Mouse (Mus musculus) E14TG2a.4 (cell line): ENCODE measurements at regions not wholly inside any gene's neighbourhood (a gene's known extent, or its start where the extent isn't known, plus 50 kb on each side); places are given as distances from the start of the nearest gene placed in this dataset.
"Not testable (repeated sequence)": the region's sequence is repeated elsewhere in the genome, so short reads cannot be mapped to it uniquely, and the experiment has no call there.

ENCODE experiments used
- H3K27me3 ChIP-seq: 2 replicates; pipeline ENCODE4 v1.6.1; 2014; ENCODE audit warnings: low read length, control low read depth; ENCODE audit not compliant: insufficient read depth
- H3K36me3 ChIP-seq: 2 replicates; pipeline ENCODE4 v1.6.1; 2014; ENCODE audit warnings: low read length, control low read depth; ENCODE audit not compliant: insufficient read depth
- H3K4me1 ChIP-seq: replicated peaks from 2 replicates; pipeline ENCODE4 v1.6.1; 2014; ENCODE audit warnings: low read depth, low read length, control low read depth
- H3K4me3 ChIP-seq: replicated peaks from 2 replicates; pipeline ENCODE4 v1.5.1; 2014; ENCODE audit warnings: mild to moderate bottlenecking, low read length
- H3K9me3 ChIP-seq: 2 replicates; pipeline ENCODE4 v1.6.1; 2014; ENCODE audit warnings: low read length, control low read depth
- CTCF ChIP-seq: conservative IDR thresholded peaks from 2 replicates; pipeline ENCODE4 v1.5.1; 2014; ENCODE audit warnings: low read length
- NANOG ChIP-seq: IDR thresholded peaks from 2 replicates; pipeline ENCODE4 v1.6.1; 2014; ENCODE audit warnings: borderline replicate concordance, low read length, mixed read lengths
- POU5F1 ChIP-seq: IDR thresholded peaks from 2 replicates; pipeline ENCODE4 v1.6.1; 2014; ENCODE audit warnings: low read length, borderline replicate concordance

DNA sequence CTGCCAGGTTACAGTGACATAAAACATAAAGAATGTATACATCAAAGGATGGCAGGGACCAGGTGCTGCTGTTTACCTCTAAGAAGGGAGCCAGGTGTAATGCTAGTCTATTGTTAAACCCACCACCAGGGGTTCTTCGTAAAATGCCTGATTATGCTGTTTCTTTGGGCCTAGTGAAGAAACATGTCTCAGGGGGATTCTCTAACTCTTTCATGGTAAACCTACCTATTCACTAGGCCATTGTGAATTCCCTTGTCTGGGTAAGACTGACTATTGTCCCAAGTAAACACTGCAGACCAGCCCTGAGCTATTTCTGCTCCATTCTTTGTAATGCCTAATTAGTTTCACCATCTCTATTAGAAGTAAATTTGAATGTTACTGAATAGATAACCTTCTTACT is 194.3 kb upstream of the Tmem47 start:
- H3K36me3 ChIP-seq, H3K4me1 ChIP-seq, H3K4me3 ChIP-seq, H3K27me3 ChIP-seq: not testable (repeated sequence)
- peaks cover 26% of the 10 kb centered on the region for H3K9me3 ChIP-seq
- peak; percentile 33; the same call in 1 of the 2 replicates for TF ChIP-seq NANOG

DNA sequence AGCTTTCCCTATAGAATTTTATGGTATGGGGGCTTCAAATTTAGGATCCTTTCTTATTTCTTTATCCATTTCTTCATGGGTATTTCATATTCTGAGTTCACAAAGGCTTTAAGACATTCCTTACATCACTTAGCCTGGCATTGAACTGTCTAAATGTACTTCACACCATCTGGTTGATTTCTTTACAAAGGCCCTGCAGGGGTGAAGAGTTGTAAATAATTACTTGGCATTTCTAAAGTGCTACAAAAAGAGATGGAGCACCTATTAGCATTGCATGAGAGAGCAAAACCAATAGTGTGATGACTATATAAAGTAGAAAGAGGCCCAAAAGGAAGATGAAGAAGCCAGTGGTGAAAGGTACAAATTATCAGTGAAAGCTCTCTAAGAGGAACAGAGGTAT is 169.0 kb upstream of the Tmem47 start:
- no peak overlapping the region for H3K4me3 ChIP-seq
- TF ChIP-seq CTCF (no peak), NANOG (no peak), POU5F1 (no peak)
- no peaks in the 10 kb centered on the region for H3K4me1 ChIP-seq
- H3K36me3 ChIP-seq: no peaks in the 10 kb centered on the region
- no peaks in the 10 kb centered on the region for H3K9me3 ChIP-seq
- no peaks in the 10 kb centered on the region for H3K27me3 ChIP-seq

DNA sequence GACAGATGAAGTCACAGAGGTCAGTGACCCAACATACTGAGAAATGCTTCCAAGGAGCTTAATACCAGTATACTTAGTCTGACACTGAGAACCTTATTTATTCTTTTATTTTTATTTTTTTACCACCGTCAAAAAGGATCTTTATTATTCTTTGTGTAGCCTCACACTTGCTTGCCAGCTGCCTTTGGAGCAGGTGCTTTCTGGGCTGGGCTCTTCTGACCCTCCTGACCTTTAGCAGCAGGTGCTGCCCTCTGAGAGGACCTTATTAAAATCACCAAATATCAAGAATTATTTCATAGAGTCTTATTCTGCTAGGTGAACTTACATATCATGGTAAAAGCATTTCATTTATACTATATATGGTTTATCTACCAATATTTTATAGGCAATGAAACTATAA is 137.8 kb upstream of the Tmem47 start:
- no peaks in the 10 kb centered on the region for H3K36me3 ChIP-seq
- TF ChIP-seq CTCF: no peak
- TF ChIP-seq NANOG: no peak
- no peak for TF ChIP-seq POU5F1
- no peaks in the 10 kb centered on the region for H3K4me1 ChIP-seq
- no peak overlapping the region for H3K4me3 ChIP-seq
- no peaks in the 10 kb centered on the region for H3K9me3 ChIP-seq
- no peaks in the 10 kb centered on the region for H3K27me3 ChIP-seq
